Mouse (Mus musculus) common myeloid progenitor, adult 5-6 weeks (primary cell): ENCODE data around the gene Aldh5a1. TPM values are rescaled to one million over a fixed set of nuclear protein-coding genes. Genes with fewer than 3 reads are reported as not detected.

ENCODE experiments used
- ATAC-seq: replicated peaks from 2 replicates; pipeline ENCODE4 v1.8.0; 2016; ENCODE audit warnings: low read depth, mild to moderate bottlenecking, moderate TSS enrichment, inconsistent platforms; ENCODE audit not compliant: poor library complexity, severe bottlenecking
- total RNA-seq: library from RNA; stranded (forward); fragments of 200-1000, 187-1606 nt; gene quantifications from 2 replicates; pipeline ENCODE4 v1.2.3, GENCODE M21; 2017

Gene Aldh5a1
- total RNA-seq, 1 experiment from 2014 or later: 1.3 TPM

DNA sequence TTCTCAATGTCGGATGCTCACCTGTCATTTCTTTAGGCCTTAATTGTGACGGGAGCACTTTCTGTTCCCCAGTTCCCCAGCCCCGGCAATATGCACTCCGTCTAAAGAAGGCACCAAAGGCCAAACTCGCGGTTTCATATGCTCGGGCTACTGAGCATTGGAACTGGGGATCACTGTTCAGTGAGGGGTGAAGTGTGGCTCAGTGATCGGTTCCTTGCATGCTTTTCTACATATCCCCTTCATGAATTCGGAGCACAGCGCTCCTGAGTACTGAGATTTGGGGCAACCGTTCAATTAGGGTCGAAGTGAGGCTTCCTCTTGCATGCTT lies 342 bp upstream of the Aldh5a1 start:
- ATAC-seq: 0 out of 2 replicates have a peak, but pooled peaks have one; percentile 10

DNA sequence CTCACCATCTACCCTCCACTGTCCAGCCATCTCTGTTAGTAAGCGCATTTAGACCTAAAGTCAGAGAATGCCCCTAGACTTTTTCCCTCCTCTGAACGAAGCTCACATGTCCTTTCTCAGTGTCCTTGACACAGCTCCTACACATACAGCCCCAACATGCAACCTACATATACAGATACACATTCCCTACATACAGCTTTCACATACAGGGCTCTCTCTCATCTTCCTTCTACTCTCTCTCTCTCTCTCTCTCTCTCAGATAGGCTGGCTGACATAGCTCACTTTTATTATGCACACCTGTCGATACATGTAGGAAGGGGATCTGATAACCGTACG lies 721 bp downstream of the Aldh5a1 start:
- no peak for ATAC-seq

DNA sequence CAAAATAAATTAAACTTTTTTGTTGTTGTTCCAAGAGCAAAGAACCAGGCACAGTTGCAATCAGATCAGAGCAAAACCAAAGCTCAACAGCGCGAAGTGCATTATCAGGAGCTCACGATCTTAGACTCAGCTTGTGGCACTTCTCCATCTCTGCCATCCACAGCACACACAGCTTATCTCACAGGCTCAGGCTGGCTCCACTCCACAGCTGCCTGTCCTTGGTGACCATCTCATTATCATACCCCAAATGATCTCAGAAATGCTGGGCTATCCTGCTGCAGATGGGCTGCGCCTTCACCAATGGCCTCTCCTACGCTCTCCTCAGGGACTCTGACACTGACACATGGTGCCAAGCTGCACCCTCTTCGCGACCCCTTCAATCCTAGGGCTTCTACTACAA lies 4.3 kb downstream of the Aldh5a1 start:
- peak; percentile 72 for ATAC-seq

DNA sequence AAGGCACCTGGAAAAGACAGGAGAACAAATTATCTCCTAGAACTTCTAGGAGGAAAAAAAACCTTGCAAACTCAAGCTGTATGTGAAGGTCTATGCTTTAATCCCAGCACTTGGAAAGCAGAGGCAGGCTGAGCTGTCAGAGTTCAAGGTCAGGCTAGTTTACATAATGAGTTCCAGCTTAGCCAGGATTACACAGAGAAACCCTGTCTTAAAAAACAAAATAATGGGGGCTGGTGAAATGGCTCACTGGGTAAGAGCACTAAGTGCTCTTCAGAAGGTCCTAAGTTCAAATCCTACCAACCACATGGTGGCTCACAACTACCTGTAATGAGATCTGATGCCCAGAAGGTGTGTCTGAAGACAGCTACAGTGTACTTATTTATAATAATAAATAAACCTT lies 6.9 kb downstream of the Aldh5a1 start:
- no peak for ATAC-seq

DNA sequence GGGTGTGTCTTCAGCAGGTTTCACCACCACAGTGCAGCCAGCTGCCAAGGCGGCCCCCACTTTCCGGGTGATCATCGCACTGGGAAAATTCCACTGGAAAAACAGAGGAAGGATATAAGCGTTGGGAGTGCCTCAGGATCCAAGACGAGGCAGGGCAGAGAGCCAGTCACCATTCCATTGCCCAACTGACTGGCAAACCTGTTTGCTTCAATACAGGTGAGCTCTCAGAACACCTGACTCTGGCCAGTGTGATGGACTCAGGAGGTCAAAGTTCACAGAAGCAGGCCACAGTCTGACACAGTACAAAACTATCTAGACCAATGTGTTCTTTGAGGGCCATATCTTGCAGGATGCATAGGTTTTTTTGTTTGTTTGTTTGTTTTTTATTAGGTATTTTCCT lies 13.5 kb downstream of the Aldh5a1 start:
- no peak for ATAC-seq

GRCm38 (mm10) chr13:24921281-24921680 lies 16.2 kb downstream of the Aldh5a1 start:
- no peak for ATAC-seq

DNA sequence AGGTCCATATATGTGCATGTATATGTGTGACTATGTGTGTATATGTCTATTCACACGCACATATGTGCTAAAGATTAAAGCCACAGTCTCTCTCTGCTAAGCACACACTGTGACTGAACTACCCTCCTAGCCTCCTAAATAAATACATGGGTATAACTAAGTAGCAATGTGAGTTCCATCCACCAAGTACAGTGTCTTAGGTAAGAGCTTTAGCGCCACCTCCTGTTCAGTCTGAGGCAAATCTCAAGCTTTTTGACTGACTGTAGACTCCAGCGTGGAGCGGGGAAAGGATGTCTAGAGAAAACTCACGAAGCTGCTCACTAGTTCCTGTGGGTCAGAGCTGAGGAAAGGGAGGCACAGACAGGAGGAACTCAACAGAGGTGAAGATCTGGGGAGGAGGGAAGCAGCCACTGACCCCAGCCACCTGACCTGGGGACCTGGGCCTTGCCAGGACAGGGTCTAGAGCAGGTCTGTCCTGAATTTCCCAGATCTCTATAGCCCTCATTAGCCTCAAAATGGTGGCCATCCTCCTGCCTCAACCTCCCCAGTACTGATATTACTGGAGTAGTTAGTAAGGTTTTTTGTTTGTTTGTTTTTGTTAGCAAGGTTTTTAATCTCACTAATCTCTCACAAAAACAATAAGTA lies 17.0 kb downstream of the Aldh5a1 start:
- ATAC-seq: peak; percentile 95

- no peak for ATAC-seq
Observed at GRCm38 (mm10) chr13:24915831-24916230, 21.6 kb downstream of the Aldh5a1 start.

GRCm38 (mm10) chr13:24914915-24915314 lies 22.5 kb downstream of the Aldh5a1 start:
- no peak for ATAC-seq

DNA sequence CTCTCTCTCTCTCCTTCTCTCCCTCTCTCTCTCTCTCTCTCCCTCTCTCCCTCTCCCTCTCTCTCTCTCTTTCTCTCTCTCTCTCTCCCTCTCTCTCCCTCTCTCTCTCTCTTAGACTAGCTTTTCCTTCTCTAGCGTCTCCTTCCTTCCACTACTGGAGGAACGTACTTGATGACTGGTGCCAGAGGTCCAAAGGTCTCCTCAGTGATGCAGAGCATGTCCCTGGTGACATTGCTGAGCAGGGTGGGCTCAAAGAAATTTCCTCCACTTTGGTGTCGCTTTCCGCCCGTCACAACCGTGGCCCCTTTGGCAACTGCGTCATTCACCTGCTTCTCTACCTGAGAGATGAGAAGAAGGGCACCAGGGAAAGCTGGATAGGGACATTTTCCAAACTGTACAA lies 23.9 kb downstream of the Aldh5a1 start:
- ATAC-seq: no peak

- ATAC-seq: peak; percentile 45; the same call in 1 of the 2 replicates
Observed at GRCm38 (mm10) chr13:24909112-24909511, 28.3 kb downstream of the Aldh5a1 start.

DNA sequence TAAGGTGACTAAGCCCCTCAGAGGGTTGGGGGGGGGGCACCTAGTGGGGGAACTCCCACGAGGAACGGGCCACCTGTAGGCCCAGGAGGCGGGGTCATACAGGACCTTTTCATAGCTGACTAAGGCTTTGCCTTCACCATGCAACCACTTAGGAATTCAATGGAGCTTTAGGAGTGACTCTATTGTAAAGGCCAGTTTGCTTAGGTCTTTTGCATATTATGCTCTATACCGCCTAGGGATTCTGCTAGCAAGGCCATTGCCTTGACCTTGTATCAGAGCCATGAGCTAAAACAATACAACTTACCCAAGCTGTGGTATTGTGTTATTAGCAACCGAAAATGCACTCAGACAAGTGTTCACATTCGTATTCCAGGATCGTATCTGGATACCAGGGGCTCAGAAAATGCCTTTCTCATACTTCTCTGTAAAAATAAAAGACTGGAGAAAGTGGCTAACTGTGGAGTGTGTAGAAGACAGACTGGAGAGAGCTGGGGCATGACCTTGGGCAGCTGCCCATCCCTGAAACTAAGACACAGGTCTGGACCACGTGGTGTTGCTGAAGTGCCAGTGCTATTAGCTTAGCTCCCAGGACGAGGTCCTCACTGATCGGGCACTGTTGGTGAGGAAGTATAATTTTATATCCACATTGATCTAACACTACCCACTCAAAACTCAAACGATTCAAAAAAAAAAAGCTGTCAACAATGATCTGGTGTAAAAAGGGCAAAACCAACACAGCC lies 30.5 kb downstream of the Aldh5a1 start:
- no peak for ATAC-seq

- no peak for ATAC-seq
Observed at GRCm38 (mm10) chr13:24905422-24905821, 32.0 kb downstream of the Aldh5a1 start.

DNA sequence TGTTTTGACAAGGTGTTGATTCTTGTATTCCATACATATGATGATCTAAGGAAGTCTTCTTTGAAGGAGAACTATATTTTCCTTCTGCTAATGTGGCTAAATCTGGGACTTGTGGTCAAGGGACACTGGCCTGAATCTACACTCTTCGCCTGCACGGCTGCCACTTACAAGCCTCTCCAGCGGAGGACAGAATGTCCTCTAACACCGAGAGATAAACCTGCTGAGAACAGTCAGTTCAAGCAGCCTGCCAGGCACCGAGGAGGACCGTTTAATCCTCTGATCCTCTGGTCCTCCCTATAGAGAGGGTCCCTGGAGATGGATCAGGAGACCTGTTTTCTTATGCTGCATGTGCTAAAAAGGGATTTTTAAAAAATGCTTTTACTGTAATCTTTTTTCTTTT lies 34.0 kb downstream of the Aldh5a1 start:
- ATAC-seq: no peak

- ATAC-seq: no peak
Observed at GRCm38 (mm10) chr13:24901916-24902315, 35.5 kb downstream of the Aldh5a1 start.

DNA sequence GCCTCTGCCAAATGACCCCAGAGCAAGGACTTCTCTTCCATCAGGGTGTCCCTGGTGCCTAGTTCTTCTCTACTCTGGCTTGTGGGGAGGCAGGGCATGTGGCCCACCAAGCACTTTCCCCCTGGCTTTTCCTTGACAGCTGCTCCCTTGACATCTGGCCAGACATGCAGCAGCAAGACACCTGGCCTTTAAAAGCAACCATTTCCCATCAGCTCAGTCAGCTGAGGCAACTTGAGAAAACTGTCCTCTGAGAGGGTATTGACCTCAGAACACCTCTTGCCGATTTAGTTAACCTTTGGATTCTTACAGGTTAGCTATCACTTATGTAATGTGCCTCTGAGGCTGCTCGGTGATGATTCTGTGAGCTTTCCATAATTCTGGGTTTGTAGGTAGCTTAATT lies 43.6 kb downstream of the Aldh5a1 start:
- no peak for ATAC-seq

- ATAC-seq: no peak
Observed at GRCm38 (mm10) chr13:24892516-24892915, 44.9 kb downstream of the Aldh5a1 start.

- ATAC-seq: no peak
Observed at GRCm38 (mm10) chr13:24889554-24889953, 47.9 kb downstream of the Aldh5a1 start.

DNA sequence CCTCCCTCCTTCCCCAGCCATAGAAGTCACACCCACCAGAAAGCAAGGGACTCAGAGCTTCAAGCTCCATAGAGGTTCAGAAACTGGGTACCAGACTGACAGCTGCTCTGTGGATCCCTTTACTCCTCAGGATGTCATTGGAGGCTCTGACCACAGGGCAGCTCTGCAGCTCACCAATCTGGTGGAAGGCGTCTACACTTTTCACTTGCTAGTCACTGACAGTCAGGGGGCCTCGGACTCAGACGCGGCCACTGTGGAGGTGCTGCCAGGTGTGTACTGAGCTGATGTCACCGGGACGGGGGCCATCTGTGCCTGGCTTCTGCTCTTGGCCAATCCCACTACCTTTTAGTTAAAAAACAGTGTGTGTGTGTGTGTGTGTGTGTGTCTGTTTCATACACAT lies 55.0 kb downstream of the Aldh5a1 start:
- ATAC-seq: no peak

GRCm38 (mm10) chr13:24880704-24881103 lies 56.8 kb downstream of the Aldh5a1 start:
- ATAC-seq: no peak

GRCm38 (mm10) chr13:24880208-24880607 lies 57.3 kb downstream of the Aldh5a1 start:
- no peak for ATAC-seq
